Mouse (Mus musculus): Measurements from ENCODE around the gene L3mbtl2. TPM values are rescaled to one million over a fixed set of nuclear protein-coding genes. Genes with fewer than 3 reads are reported as not detected.
"Not testable (repeated sequence)": the region's sequence is repeated elsewhere in the genome, so short reads cannot be mapped to it uniquely, and the experiment has no call there.

The L3mbtl2 gene
- total RNA-seq (2021), result 10 to 100 TPM in 1 of 2 experiments, 1 to 10 TPM in 1; 8.1 to 10.9 TPM
- long read RNA-seq, experiment 1, full-length matches to known transcripts, result 22 of 29 reads
- long read RNA-seq, experiment 1, partial matches to known transcripts, result 1 of 29 reads
- long read RNA-seq, experiment 1, other reads (novel, unspliced or antisense), result 6 of 29 reads
- long read RNA-seq, experiment 2, full-length matches to known transcripts, result 27 of 34 reads
- long read RNA-seq, experiment 2, partial matches to known transcripts, result 2 of 34 reads
- long read RNA-seq, experiment 2, other reads (novel, unspliced or antisense), result 5 of 34 reads

GRCm38 (mm10) chr15:81663697-81664561 is at the start of gene L3mbtl2:
TSS of gene L3mbtl2 (plus strand) at chr15:81663889.
- DNase-seq (ENCODE audit: low spot score in 2 of 2), result peak; percentile 79 to 90

- no peak for DNase-seq (ENCODE audit: low spot score in 2 of 2)
These were observed 13.9 kb upstream of the L3mbtl2 start for GRCm38 (mm10) chr15:81649516-81650455.

GRCm38 (mm10) chr15:81650636-81651035 is 13.1 kb upstream of the L3mbtl2 start:
- peak in 1 of 2 experiments; percentile 23 for DNase-seq (ENCODE audit: low spot score in 2 of 2)

DNA sequence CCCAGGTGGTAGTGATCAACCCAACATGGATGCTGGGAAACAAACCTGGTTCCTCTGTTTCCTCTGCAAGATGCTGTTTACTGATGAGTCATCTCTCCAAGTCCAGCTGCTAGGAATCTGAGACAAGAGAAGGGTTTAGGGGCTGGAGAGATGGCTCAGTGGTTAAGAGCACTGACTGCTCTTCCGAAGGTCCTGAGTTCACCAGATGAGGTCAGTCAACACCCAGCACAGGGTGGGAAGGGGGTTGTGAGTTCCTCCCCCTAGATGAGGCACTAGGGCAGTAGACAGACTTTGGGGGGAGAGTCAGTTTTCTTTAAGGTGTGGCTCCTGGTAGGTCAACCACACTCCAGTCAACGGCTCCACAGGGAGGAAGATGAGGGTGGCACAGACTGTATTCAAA is 2.0 kb upstream of the L3mbtl2 start:
- no peak for DNase-seq (ENCODE audit: low spot score in 2 of 2)

DNA sequence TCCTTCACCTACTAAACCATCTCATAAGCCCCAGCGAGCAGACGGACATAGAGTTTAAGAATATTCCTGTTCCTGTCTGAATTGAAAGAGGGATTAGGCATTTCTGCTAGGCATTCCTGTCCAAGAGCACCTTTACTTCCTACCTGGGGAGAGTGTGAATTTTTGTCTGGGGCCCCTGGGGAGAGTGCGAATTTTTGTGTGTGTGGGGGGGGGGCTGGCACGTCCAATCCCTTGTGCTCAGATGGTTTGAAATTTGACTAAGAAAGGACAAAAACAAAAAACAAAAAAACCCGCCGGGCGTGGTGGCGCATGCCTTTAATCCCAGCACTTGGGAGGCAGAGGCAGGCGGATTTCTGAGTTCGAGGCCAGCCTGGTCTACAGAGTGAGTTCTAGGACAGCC is 408 bp upstream of the L3mbtl2 start:
- no peak for DNase-seq (ENCODE audit: low spot score in 2 of 2)

GRCm38 (mm10) chr15:81666957-81667356 is 3.3 kb downstream of the L3mbtl2 start:
- DNase-seq (ENCODE audit: low spot score in 2 of 2), result no peak

GRCm38 (mm10) chr15:81670231-81670640 is 6.5 kb downstream of the L3mbtl2 start:
- no peak for DNase-seq (ENCODE audit: low spot score in 2 of 2)

GRCm38 (mm10) chr15:81676637-81677036 is 12.9 kb downstream of the L3mbtl2 start:
- no peak for DNase-seq (ENCODE audit: low spot score in 2 of 2)

DNA sequence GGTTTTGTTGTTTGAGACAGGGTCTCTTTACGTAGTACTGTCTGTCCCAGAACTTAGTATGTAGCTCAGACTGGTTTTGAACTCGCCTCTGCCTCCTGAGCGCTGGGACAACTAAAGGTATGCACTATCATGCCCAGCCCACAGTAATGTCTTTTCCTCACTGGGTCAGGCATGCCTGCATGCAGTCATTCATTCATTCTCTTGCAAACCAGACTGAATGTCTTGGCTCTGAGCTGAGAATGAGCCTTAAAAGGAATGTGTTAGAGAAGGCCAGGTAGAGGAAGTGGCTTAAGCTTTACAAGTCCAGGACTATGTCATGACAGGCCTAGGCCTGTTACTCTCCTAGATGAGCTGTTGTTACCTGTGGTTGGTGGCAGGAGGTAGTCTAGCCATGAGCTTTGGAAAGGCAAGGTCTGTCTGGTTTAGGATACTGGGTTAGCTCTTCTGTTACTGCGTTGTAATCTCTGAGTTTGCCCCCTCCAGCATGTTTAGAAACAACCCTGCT is 16.7 kb downstream of the L3mbtl2 start:
- no peak for DNase-seq (ENCODE audit: low spot score in 2 of 2)

- DNase-seq (ENCODE audit: low spot score in 2 of 2), result no peak
These were observed 29.8 kb downstream of the L3mbtl2 start for GRCm38 (mm10) chr15:81693366-81693966.

GRCm38 (mm10) chr15:81693967-81694881 is 30.5 kb downstream of the L3mbtl2 start:
- DNase-seq (ENCODE audit: low spot score in 2 of 2), result peak; percentile 82 to 88

DNA sequence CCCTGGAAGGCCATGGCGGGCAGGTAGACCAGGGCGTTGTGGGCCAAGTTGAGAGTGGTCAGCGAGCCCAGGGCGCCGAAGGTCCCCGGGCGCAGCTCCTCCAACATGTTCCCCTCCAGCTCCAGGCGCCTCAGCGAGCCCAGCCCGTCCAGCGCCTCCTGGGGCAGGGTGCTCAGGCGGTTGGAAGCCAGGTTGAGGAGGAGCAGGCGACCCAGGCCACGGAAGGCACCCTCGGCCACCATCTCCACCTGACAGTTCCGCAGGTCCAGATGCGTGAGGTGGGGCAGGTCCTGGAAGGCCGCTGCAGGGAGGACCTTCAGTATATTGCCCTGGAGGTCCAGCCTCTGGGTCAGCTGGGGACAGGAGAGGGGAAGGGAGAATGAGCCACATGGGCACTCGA is 31.2 kb downstream of the L3mbtl2 start:
- DNase-seq (ENCODE audit: low spot score in 2 of 2), result no peak

DNA sequence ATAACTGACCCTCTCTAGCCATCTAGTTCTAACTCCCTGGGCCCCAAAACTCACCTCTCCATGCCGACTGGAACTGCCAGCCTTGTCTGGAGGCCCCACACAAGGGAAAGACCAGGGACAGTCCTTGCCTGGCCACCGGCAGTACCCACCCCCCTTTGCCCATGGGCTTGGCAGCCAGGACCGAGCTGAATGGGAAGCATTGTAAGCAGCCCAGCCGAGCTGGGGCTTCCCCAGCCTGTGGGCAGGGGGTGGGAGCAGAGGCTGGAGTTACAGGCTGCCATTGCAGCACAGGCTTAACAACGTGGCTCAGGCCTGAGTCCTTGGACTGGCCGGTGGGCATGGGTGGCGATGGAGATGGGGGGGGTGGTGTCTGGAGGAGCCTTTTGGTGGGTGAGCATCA is 33.5 kb downstream of the L3mbtl2 start, which contains the start of gene Chadl:
Chadl (minus strand) TSS at position 113 of the 400 bp plus-strand sequence.
- no peak for DNase-seq (ENCODE audit: low spot score in 2 of 2)

DNA sequence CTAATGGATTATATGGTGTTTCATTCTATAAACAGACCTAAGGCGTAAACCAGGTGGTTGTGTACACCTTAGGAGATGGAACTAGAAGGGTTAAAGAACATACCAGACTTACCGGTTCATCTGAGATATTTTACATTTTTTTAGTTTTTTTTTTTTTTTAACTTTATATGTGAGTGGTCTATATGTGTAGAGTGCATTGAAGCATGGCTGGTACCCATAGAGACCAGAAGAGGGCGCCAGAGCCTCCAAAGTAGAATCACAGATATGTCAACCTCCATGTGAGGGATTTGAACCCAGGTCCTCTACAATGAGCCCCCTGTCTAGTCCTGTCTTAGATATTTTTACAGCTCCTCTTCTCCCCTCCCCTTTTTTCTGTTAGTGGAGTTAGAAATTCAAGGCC is 34.2 kb downstream of the L3mbtl2 start:
- no peak for DNase-seq (ENCODE audit: low spot score in 2 of 2)

DNA sequence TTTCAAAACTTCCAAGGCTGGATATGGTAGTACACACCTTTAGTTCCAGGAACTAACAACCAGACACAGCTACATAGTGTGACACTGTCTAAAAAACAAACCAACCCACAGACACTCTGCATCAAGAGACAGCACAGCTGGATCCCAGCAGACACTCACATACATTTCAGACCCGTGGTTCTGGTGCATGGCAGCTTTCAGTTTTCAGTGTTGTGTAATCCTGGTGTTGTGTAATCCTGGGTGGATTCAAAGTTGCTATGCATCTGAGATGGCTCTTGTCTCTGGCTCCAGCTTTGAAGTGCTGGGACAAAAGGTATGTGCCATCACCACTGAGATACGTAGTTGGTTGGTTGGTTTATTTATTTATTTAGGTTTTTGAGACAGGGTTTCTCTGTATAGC is 34.8 kb downstream of the L3mbtl2 start:
- DNase-seq (ENCODE audit: low spot score in 2 of 2), result no peak

- DNase-seq (ENCODE audit: low spot score in 2 of 2), result no peak
These were observed 36.5 kb downstream of the L3mbtl2 start for GRCm38 (mm10) chr15:81700161-81700560.

DNA sequence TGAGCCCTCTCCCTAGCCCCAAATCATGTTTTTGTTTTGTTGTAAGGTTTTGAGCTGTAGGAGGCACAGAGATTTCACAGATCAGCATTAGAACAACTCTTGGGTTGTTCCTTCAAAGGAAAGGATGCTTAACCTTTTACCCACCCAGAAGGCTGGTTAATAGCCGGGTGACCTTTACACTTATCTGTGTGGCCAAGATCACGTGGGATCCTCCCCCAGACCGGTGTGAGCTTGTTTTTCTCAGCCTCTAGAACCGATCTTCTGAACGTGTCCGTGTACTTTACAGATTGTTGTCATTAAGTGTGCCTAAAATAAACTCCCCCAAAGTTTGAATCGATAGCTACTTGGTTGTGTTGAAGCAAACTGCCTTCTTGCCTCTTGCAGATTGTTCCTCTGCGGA is 36.9 kb downstream of the L3mbtl2 start:
- no peak for DNase-seq (ENCODE audit: low spot score in 2 of 2)

- not testable (repeated sequence) for DNase-seq (ENCODE audit: low spot score in 2 of 2)
These were observed 37.7 kb downstream of the L3mbtl2 start for GRCm38 (mm10) chr15:81701350-81701749.

DNA sequence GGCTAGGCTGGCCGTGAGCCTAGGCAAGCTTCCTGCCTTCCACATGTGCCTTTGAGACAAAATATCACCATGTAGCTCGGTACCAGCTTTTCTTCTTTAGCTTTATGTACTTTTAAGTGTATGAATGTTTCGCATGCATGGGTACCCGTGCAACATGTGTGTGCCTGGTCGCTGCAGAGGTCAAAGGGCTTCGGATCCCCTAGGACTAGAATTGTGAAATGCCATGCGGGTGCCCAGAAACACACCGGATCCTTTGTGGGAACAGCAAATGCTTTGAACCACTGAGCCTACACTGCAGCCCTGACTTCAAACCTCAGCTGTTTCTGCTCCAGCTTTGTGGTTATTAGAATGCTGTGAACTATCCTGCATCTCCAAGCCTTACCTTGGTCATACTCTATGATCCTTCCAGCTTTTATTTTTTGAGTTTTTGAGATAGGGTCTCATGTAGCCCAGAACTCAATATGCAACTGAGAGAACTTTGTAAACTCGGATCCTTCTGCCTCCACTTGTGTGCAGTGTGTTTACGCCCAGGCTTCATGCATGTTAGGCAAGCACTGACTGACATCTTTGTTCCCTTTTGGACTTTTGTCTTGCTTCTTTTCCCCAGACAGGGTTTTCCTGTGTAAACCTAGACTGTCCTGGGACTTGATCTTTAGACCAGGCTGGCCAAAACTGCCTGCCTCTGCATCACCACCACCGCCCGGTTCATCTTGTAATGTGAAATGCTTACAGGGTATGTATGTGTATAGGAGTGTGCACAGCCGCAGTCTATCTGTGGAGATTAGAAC is 38.8 kb downstream of the L3mbtl2 start:
- no peak for DNase-seq (ENCODE audit: low spot score in 2 of 2)

Data from gastrocnemius, postnatal 4 days (tissue).